Mouse (Mus musculus) heart, adult 2 months (tissue): ENCODE measurements around the gene Gns.

Experiments
- EP300 ChIP-seq: fragments of 200-500 bp; IDR thresholded peaks from 2 replicates; pipeline ENCODE4 v1.6.1; 2011; ENCODE audit warnings: low read depth, low read length, control low read depth; ENCODE audit not compliant: insufficient read depth
- POLR2A ChIP-seq: fragments of 200-500 bp; IDR thresholded peaks from 2 replicates; pipeline ENCODE4 v1.6.1; 2011; ENCODE audit warnings: mild to moderate bottlenecking, low read depth, low read length, control low read depth; ENCODE audit not compliant: insufficient read depth

GRCm38 (mm10) chr10:121351692-121352290 is 13.1 kb upstream of the Gns start:
- TF ChIP-seq EP300 (no peak), POLR2A (no peak)
